Mouse (Mus musculus) CH12.LX (cell line): ENCODE results near the gene Rplp2. TPM values are rescaled to one million over a fixed set of nuclear protein-coding genes. Genes with fewer than 3 reads are reported as not detected.
A peak's percentile ranks its signal among the peaks of the same experiment; 100 is the strongest.

Source experiments
- DNase-seq: peaks from one replicate; pipeline ENCODE4 v3.0.0-alpha.2; 2013; ENCODE audit errors: extremely low read depth
- H3K27ac ChIP-seq: 2 replicates; pipeline ENCODE4 v1.5.1; 2012; ENCODE audit warnings: low read depth, mild to moderate bottlenecking, control low read depth, moderate library complexity; ENCODE audit not compliant: insufficient read depth
- H3K27me3 ChIP-seq: replicated peaks from 2 replicates; pipeline ENCODE3; 2012; ENCODE audit warnings: inconsistent platforms
- H3K36me3 ChIP-seq, 2 experiments: replicated peaks in 1 of 2; 2 replicates each; pipeline versions ENCODE3 to v1.6.1; 2012; ENCODE audit warnings: inconsistent platforms in 1 of 2, low read length in 1 of 2, mild to moderate bottlenecking in 1 of 2, mixed read lengths in 1 of 2, moderate library complexity in 1 of 2; ENCODE audit not compliant: control insufficient read depth in 1 of 2, insufficient read depth in 1 of 2
- H3K4me1 ChIP-seq, 2 experiments: 2 replicates each; pipeline ENCODE4 v1.6.1; 2012; ENCODE audit warnings: inconsistent platforms in 1 of 2, moderate library complexity in 1 of 2; ENCODE audit not compliant: insufficient read depth in 2 of 2, control insufficient read depth in 1 of 2
- H3K4me2 ChIP-seq: 2 replicates; pipeline ENCODE4 v1.6.1; 2012; ENCODE audit warnings: low read depth, mild to moderate bottlenecking, control low read depth; ENCODE audit not compliant: poor library complexity, insufficient read depth, severe bottlenecking
- H3K4me3 ChIP-seq, 3 experiments: fragments of 150-350 bp in 1 of 3; sonication (generic) in 1 of 3; replicated peaks in 1 of 3; 2 replicates each; pipeline versions ENCODE3 to v1.5.1; 2011 to 2012; ENCODE audit warnings: low read depth in 2 of 3, low read length in 2 of 3, mild to moderate bottlenecking in 2 of 3, moderate library complexity in 2 of 3, control low read depth in 1 of 3, improper control_type of control experiment in 1 of 3, inconsistent platforms in 1 of 3, mixed read lengths in 1 of 3; ENCODE audit not compliant: poor library complexity in 1 of 3
- H3K79me2 ChIP-seq: replicated peaks from 2 replicates; pipeline ENCODE4 v1.6.1; 2012; ENCODE audit warnings: mild to moderate bottlenecking, moderate library complexity; ENCODE audit not compliant: control insufficient read depth, poor library complexity, insufficient read depth, severe bottlenecking; ENCODE audit errors: extremely low read depth
- H3K9ac ChIP-seq: 2 replicates; pipeline ENCODE4 v1.6.1; 2012; ENCODE audit warnings: low read depth, mild to moderate bottlenecking, control low read depth, moderate library complexity; ENCODE audit not compliant: insufficient read depth
- H3K9me3 ChIP-seq: replicated peaks from 2 replicates; pipeline ENCODE3; 2012; ENCODE audit warnings: low read length, inconsistent platforms, mixed read lengths
- BHLHE40 ChIP-seq: IDR thresholded peaks from 2 replicates; pipeline ENCODE4 v1.6.1; 2011; ENCODE audit warnings: mild to moderate bottlenecking, low read depth, low read length, improper control_type of control experiment
- CHD2 ChIP-seq: IDR thresholded peaks from 2 replicates; pipeline ENCODE4 v1.6.1; 2011; ENCODE audit warnings: low read length, improper control_type of control experiment
- CTCF ChIP-seq, 2 experiments: IDR thresholded peaks in 1 of 2; conservative IDR thresholded peaks in 1 of 2; 2 replicates each; pipeline ENCODE4 v1.5.1; 2011 to 2012; ENCODE audit warnings: low read depth in 2 of 2, low read length in 2 of 2, improper control_type of control experiment in 1 of 2, inconsistent platforms in 1 of 2, mild to moderate bottlenecking in 1 of 2, moderate library complexity in 1 of 2
- E2F4 ChIP-seq: IDR thresholded peaks from 2 replicates; pipeline ENCODE4 v1.6.1; 2011; ENCODE audit warnings: low read depth, low read length, improper control_type of control experiment; ENCODE audit not compliant: insufficient replicate concordance
- ELF1 ChIP-seq: IDR thresholded peaks from 2 replicates; pipeline ENCODE4 v1.6.1; 2014; ENCODE audit warnings: low read depth, mild to moderate bottlenecking, inconsistent platforms, low read length, improper control_type of control experiment
- ETS1 ChIP-seq: conservative IDR thresholded peaks from 2 replicates; pipeline ENCODE4 v1.6.1; 2012; ENCODE audit warnings: low read depth, mild to moderate bottlenecking, inconsistent platforms, low read length, improper control_type of control experiment, moderate library complexity
- IRF4 ChIP-seq: IDR thresholded peaks from 2 replicates; pipeline ENCODE4 v1.6.1; 2014; ENCODE audit warnings: low read depth, mild to moderate bottlenecking, inconsistent platforms, low read length, improper control_type of control experiment
- JUN ChIP-seq: IDR thresholded peaks from 2 replicates; pipeline ENCODE4 v1.6.1; 2011; ENCODE audit warnings: low read depth, mild to moderate bottlenecking, low read length, improper control_type of control experiment, moderate library complexity; ENCODE audit not compliant: insufficient read depth
- JUND ChIP-seq: conservative IDR thresholded peaks from 2 replicates; pipeline ENCODE4 v1.6.1; 2011; ENCODE audit warnings: low read depth, low read length, improper control_type of control experiment
- KAT2A ChIP-seq: IDR thresholded peaks from 2 replicates; pipeline ENCODE4 v1.6.1; 2012; ENCODE audit warnings: low read length, improper control_type of control experiment, inconsistent platforms; ENCODE audit not compliant: insufficient replicate concordance
- MAFK ChIP-seq: IDR thresholded peaks from 2 replicates; pipeline ENCODE4 v1.6.1; 2011; ENCODE audit warnings: low read length, improper control_type of control experiment; ENCODE audit not compliant: insufficient replicate concordance
- MAZ ChIP-seq: IDR thresholded peaks from 2 replicates; pipeline ENCODE4 v1.6.1; 2012; ENCODE audit warnings: low read depth, mild to moderate bottlenecking, inconsistent platforms, low read length, improper control_type of control experiment, moderate library complexity
- MEF2A ChIP-seq: IDR thresholded peaks from 2 replicates; pipeline ENCODE4 v1.6.1; 2014; ENCODE audit warnings: low read depth, mild to moderate bottlenecking, inconsistent platforms, low read length, improper control_type of control experiment, borderline replicate concordance
- MXI1 ChIP-seq: IDR thresholded peaks from 2 replicates; pipeline ENCODE4 v1.6.1; 2011; ENCODE audit warnings: mild to moderate bottlenecking, low read depth, low read length, improper control_type of control experiment
- MYC ChIP-seq: IDR thresholded peaks from 2 replicates; pipeline ENCODE4 v1.6.1; 2011; ENCODE audit warnings: low read depth, mild to moderate bottlenecking, improper control_type of control experiment, low read length
- POLR2A ChIP-seq: IDR thresholded peaks from 2 replicates; pipeline ENCODE4 v1.6.1; 2011; ENCODE audit warnings: low read depth, mild to moderate bottlenecking, improper control_type of control experiment, low read length
- RAD21 ChIP-seq: IDR thresholded peaks from 2 replicates; pipeline ENCODE4 v1.6.1; 2011; ENCODE audit warnings: low read depth, mild to moderate bottlenecking, low read length, improper control_type of control experiment, moderate library complexity
- RCOR1 ChIP-seq: conservative IDR thresholded peaks from 2 replicates; pipeline ENCODE4 v1.6.1; 2012; ENCODE audit warnings: low read depth, mild to moderate bottlenecking, inconsistent platforms, low read length, improper control_type of control experiment
- SMC3 ChIP-seq: IDR thresholded peaks from 2 replicates; pipeline ENCODE4 v1.6.1; 2011; ENCODE audit warnings: low read depth, low read length, improper control_type of control experiment
- UBTF ChIP-seq: IDR thresholded peaks from 2 replicates; pipeline ENCODE4 v1.6.1; 2012; ENCODE audit warnings: low read depth, mild to moderate bottlenecking, inconsistent platforms, low read length, improper control_type of control experiment, moderate library complexity
- USF1 ChIP-seq: IDR thresholded peaks from 2 replicates; pipeline ENCODE4 v1.6.1; 2014; ENCODE audit warnings: low read depth, mild to moderate bottlenecking, inconsistent platforms, low read length, improper control_type of control experiment
- ZC3H11A ChIP-seq: IDR thresholded peaks from 2 replicates; pipeline ENCODE4 v1.6.1; 2012; ENCODE audit warnings: low read depth, mild to moderate bottlenecking, inconsistent platforms, low read length, improper control_type of control experiment
- dilution Hi-C: fragments of 300-500 bp; cut with MboI; formaldehyde crosslinking; loops from 2 replicates; pipeline ENCODE4 v1.14.3; 2020; ENCODE audit warnings: low sequenced_read_pairs; ENCODE audit not compliant: extremely low pct_unique_long_range_greater_than_20kb, extremely low pct_ligation_motif_present
- in situ Hi-C: fragments of 300-500 bp; cut with MboI; formaldehyde crosslinking; loops from 3 replicates; pipeline ENCODE4 v1.14.3; 2019; ENCODE audit warnings: low sequenced_read_pairs, low pct_ligation_motif_present, low pct_unique_long_range_greater_than_20kb, mixed read lengths
- polyA plus RNA-seq: library from polyadenylated mRNA; unstranded; fragments of >175 nt; gene quantifications from 2 replicates; pipeline ENCODE4 v1.2.1, GENCODE M21; 2012; ENCODE audit warnings: low read depth; ENCODE audit not compliant: insufficient read length
- total RNA-seq, 2 experiments: library from RNA; depleted of rRNA; stranded (reverse); fragments of 300-350 nt in 1 of 2; fragments of >200 nt in 1 of 2; gene quantifications; 2 replicates each; pipeline ENCODE4 v1.2.3; 2012 to 2014

The Rplp2 gene
- total and polyA plus RNA-seq, 3 experiments: 791 to 3,416 (median 2,025) TPM

DNA sequence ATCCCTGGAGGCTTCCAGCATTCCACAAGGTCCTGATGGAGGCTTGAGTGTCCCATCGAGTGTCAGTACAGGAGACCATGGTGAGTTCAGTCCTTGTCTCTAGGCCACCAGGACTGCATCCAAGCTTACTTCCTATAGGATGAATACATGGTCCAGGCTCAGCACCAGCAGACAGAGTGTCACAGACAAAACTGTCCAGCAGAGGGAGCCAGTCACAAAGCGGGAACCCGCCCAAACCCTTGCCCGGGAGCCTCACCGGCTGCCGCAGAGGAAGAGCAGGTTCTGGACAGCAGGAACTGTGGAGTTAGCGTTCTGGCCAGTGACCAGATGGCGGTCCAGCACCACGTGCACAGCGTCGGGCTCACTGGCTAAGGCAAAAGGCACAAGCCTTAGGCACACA lies 38.3 kb upstream of the Rplp2 start:
- in situ Hi-C loops: no loop called here
- peaks cover 28 to 55% of the 10 kb centered on the region in 2 experiments for H3K36me3 ChIP-seq
- dilution Hi-C loops: no loop called here
- H3K4me1 ChIP-seq: peaks cover 5 to 16% of the 10 kb centered on the region in 2 experiments
- no peaks in the 10 kb centered on the region for H3K9me3 ChIP-seq
- H3K4me3 ChIP-seq: no peak overlapping the region
- no peak overlapping the region for H3K4me2 ChIP-seq
- TF ChIP-seq JUN (no peak), MAZ (no peak), MYC (0 out of 2 replicates have a peak, but pooled peaks have one; percentile 29), USF1 (no peak), MEF2A (no peak), KAT2A (no peak), ZC3H11A (peak; percentile 44), MXI1 (no peak), RAD21 (peak; percentile 83), BHLHE40 (no peak), IRF4 (0 out of 2 replicates have a peak, but pooled peaks have one; percentile 33), SMC3 (peak; percentile 92), CTCF (conservative IDR thresholded peaks at IDR 0.05 in 1 of 2, IDR thresholded peaks at IDR 0.05 in 1 of 2; ENCODE audit: low read depth in 2 of 2, low read length in 2 of 2) (peak; percentile 57 to 92; a peak in 3 of 4 replicates), E2F4 (peak; percentile 73; the same call in 1 of the 2 replicates), ELF1 (peak; percentile 32; the same call in 1 of the 2 replicates), MAFK (no peak)
- H3K27ac ChIP-seq: no peak overlapping the region
- peak; percentile 77 for DNase-seq
- H3K27me3 ChIP-seq: no peaks in the 10 kb centered on the region
- H3K9ac ChIP-seq: no peak overlapping the region
- H3K79me2 ChIP-seq: no peaks in the 10 kb centered on the region

DNA sequence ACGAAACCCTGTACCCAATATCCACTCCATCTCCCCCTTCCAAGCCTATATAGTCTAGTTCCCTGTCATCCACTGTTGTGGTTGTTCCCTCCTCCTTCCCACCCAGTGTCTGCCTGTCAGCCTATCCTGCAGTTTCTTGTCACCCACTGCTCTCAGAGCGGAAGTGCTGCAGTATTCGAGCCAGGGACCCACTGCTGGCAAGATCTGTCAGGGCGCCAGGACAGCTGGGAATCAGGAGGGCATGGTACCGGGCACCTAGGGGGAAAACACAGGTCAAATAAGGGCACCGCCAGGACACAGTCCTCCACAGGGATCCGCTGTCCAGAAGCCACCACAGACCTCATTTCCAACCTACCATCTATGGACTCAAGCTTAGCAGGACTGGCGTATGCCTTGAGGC lies 36.5 kb upstream of the Rplp2 start:
- TF ChIP-seq MEF2A (no peak), CHD2 (no peak), POLR2A (no peak), UBTF (no peak), E2F4 (no peak), IRF4 (no peak), USF1 (no peak), RCOR1 (no peak), ELF1 (no peak), MXI1 (no peak), JUN (no peak), ETS1 (no peak), JUND (no peak), RAD21 (no peak), SMC3 (no peak)
- H3K27me3 ChIP-seq: no peaks in the 10 kb centered on the region
- no peak for DNase-seq
- H3K4me1 ChIP-seq: peaks cover 5 to 23% of the 10 kb centered on the region in 2 experiments
- no peaks in the 10 kb centered on the region for H3K79me2 ChIP-seq
- no peak overlapping the region for H3K4me2 ChIP-seq
- H3K27ac ChIP-seq: no peak overlapping the region
- H3K9me3 ChIP-seq: no peaks in the 10 kb centered on the region
- dilution Hi-C loops (no loop called here), in situ Hi-C loops (loop anchor here (5.0 kb wide), 1 partner anchor 42 kb away; no protein-coding TSS in a partner anchor)
- peaks cover 28 to 46% of the 10 kb centered on the region in 2 experiments for H3K36me3 ChIP-seq
- no peak overlapping the region for H3K4me3 ChIP-seq
- H3K9ac ChIP-seq: no peak overlapping the region
